Mouse (Mus musculus) liver, embryonic 16.5 days (tissue): ENCODE measurements around the gene Tekt4. TPM values are rescaled to one million over a fixed set of nuclear protein-coding genes. Genes with fewer than 3 reads are reported as not detected.

Source experiments
- ATAC-seq: fragments of 200-750 bp; cut with Nextera tagmentation; 2 replicates; pipeline ENCODE4 v1.8.0; 2017; ENCODE audit warnings: low read depth, mild to moderate bottlenecking, moderate number of reproducible peaks, moderate library complexity
- H3K27ac ChIP-seq: fragments of 300-500 bp; sonication (generic); 2 replicates; pipeline ENCODE4 v1.5.1; 2014; ENCODE audit warnings: mild to moderate bottlenecking, low read length
- H3K27me3 ChIP-seq: fragments of 300-500 bp; sonication (generic); 2 replicates; pipeline ENCODE4 v1.6.1; 2014; ENCODE audit warnings: low read depth, low read length, mixed read lengths; ENCODE audit not compliant: control insufficient read depth, insufficient read depth
- H3K36me3 ChIP-seq: fragments of 300-500 bp; sonication (generic); 2 replicates; pipeline ENCODE4 v1.6.1; 2014; ENCODE audit warnings: mild to moderate bottlenecking; ENCODE audit not compliant: control insufficient read depth, insufficient read depth
- H3K4me1 ChIP-seq: fragments of 300-500 bp; sonication (generic); 2 replicates; pipeline ENCODE4 v1.6.1; 2014; ENCODE audit warnings: low read depth, low read length, mixed read lengths; ENCODE audit not compliant: control insufficient read depth
- H3K4me2 ChIP-seq: fragments of 300-500 bp; sonication (generic); 2 replicates; pipeline ENCODE4 v1.6.1; 2014; ENCODE audit warnings: low read depth, low read length, mixed read lengths
- H3K4me3 ChIP-seq: fragments of 300-500 bp; sonication (generic); 2 replicates; pipeline ENCODE4 v1.5.1; 2014; ENCODE audit warnings: low read depth, mild to moderate bottlenecking, low read length
- H3K9ac ChIP-seq: fragments of 300-500 bp; sonication (generic); 2 replicates; pipeline ENCODE4 v1.6.1; 2014; ENCODE audit warnings: low read depth, low read length
- H3K9me3 ChIP-seq: fragments of 300-500 bp; sonication (generic); replicated peaks from 2 replicates; pipeline ENCODE4 v1.6.1; 2016; ENCODE audit warnings: low read length; ENCODE audit not compliant: control insufficient read depth
- WGBS: fragments of 180-500 bp; shearing (Covaris S2); extraction: QIAGEN DNeasy Blood & Tissue Kit; methylation state at CpG from one replicate; pipeline ENCODE4 v1.1.7; 2014; ENCODE audit not compliant: insufficient replicate concordance; 5-methylcytosine and 5-hydroxymethylcytosine counted together
- polyA plus RNA-seq: library from polyadenylated mRNA; unstranded; fragments of >200 nt; fragmentation: Nextera tagmentation; extraction: Ambion mirVana; gene quantifications from 2 replicates; pipeline ENCODE4 v1.2.1, GENCODE M21; 2015

Gene Tekt4
- polyA plus RNA-seq, 1 experiment from 2014 or later: 0.05 TPM

DNA sequence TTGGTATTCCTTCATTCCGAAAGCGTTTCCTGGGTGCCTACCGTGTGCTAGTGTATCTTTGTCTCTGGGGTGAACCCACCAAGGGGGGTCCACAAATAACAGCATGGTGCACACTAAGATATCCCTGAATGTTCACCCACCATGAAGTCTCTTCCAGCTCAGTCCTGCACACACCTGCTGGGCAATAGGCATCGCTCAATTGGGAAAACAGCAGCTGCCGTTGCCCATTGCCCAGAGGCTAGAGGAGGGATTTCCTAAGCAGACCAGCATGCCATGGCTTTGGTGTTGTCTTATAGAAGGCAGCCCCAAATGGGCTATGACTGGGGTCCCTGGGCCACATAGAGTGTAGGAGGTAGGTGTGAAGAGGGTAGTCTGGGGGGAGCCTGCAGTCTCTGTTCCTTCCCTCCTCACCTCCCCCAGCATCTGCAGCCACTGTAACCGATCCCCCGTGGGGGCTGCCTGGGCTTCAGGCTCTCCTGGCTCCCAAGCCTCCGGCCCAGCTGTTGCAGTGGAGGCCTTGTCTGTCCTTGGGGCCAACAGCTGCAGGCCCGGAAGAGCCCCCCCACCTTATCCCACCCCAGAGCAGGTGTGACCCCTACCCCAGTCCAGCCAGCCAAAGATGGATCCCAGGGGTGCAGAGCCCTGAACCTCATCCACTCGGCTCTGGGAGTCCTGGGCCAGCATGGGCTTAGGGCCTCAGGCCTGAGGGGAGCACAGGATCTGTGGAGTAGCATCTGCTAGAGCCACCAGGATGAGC is 55.8 kb downstream of the Tekt4 start:
- H3K4me3 ChIP-seq: no peak overlapping the region
- 56% methylated on average over 10 of the region's 10 CpGs for WGBS
- H3K27ac ChIP-seq: no peak overlapping the region

DNA sequence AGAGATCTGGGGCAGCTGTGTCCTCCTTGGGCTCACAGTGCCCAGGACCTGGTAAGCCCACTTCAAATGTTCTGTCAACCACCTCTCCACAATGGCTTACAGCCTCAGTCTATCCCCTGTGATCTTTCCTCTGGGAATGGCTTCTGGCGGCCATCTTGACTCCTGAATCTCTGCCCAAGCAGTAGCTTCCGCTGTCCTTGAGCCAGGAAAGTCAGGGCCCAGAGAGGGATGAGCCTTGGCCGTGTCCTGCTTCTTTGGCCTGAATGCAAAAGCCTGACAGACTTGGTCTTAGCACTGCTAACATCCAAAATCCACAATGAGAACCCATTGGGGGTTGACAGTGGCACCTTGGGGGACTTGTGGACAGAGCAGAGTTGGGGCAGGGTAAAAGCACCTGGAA is 57.5 kb downstream of the Tekt4 start:
- Histone ChIP-seq H3K4me3 (no peak overlapping the region), H3K36me3 (no peaks in the 10 kb centered on the region), H3K9me3 (no peaks in the 10 kb centered on the region), H3K27me3 (no peaks in the 10 kb centered on the region), H3K4me2 (no peak overlapping the region), H3K27ac (no peak overlapping the region), H3K4me1 (no peaks in the 10 kb centered on the region), H3K9ac (no peak overlapping the region)
- no peak for ATAC-seq
- 58% methylated on average over 3 of the region's 3 CpGs for WGBS

More for the DNA sequence above, 55.8 kb downstream of the Tekt4 start:
- Histone ChIP-seq H3K9me3 (no peaks in the 10 kb centered on the region), H3K36me3 (no peaks in the 10 kb centered on the region), H3K4me1 (no peaks in the 10 kb centered on the region), H3K27me3 (no peaks in the 10 kb centered on the region), H3K4me2 (no peak overlapping the region), H3K9ac (no peak overlapping the region)
- no peak for ATAC-seq

DNA sequence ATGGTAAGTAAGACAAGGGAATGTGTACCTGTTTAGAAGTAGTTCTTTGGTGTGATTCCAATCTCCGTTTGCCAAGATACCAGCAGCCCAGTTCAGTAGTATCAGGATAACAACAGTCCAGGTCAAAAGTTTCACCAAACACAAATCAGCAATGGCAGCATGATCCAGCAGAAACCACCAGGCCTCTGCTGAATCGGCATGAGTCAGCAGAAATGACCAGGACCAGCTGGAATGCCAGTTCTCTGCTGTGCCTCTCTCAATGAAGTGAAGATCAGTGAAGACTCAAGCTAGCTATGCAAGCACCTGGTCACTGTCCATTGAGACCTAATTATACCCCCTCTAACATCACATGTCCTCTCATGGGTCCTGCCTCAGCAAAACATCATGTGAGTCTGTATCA is 59.6 kb downstream of the Tekt4 start:
- Histone ChIP-seq H3K27me3 (no peaks in the 10 kb centered on the region), H3K9me3 (no peaks in the 10 kb centered on the region), H3K4me2 (no peak overlapping the region), H3K9ac (no peak overlapping the region), H3K36me3 (no peaks in the 10 kb centered on the region), H3K27ac (no peak overlapping the region), H3K4me3 (no peak overlapping the region), H3K4me1 (no peaks in the 10 kb centered on the region)
- ATAC-seq: no peak
- WGBS: 59% methylated on average over 2 of the region's 2 CpGs

DNA sequence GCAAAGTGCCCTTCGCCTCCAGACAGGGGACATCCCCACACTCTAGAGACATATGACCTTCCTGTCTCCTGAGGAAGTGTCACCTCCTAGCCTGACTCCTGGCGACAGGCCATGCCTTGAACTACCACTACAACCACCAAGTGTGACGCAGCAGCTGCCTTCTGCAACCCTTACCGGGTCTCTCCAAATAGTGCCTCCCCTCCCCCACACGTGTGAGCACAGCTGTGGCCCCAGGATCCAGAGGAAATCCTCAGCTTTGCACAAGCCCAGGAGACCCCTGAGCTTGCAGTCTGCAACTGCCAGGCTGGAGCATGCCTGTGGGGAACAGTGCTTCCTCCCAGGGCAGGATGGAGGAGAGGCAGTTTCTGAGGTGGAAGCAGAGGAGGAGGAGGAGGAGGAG is 61.9 kb downstream of the Tekt4 start:
- Histone ChIP-seq H3K9ac (no peak overlapping the region), H3K4me2 (no peak overlapping the region), H3K27ac (no peak overlapping the region), H3K9me3 (no peaks in the 10 kb centered on the region), H3K36me3 (no peaks in the 10 kb centered on the region), H3K27me3 (no peaks in the 10 kb centered on the region), H3K4me3 (no peak overlapping the region), H3K4me1 (no peaks in the 10 kb centered on the region)
- WGBS: 16% methylated on average over 5 of the region's 5 CpGs
- ATAC-seq: no peak

DNA sequence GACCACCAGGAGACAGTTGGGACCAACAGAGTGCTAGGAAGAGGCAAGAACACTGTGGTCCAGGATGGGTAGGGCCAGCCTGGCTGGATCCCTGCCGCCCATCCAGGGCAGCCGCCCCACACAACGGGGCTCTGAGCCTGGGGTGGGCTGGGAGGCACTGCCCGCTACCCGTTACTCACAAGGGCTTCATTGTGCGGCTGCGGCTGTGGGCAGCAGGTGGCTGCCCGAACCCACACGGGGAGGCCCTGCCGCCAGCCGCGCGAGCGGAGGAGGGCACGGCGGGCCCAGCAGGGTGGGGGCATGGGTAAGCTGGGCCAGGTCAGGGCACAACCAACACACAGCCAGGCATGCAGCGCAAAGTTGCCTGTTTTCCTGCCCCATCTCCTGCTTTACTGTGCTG is 63.7 kb downstream of the Tekt4 start:
- ATAC-seq: no peak
- H3K27me3 ChIP-seq: no peaks in the 10 kb centered on the region
- no peak overlapping the region for H3K4me2 ChIP-seq
- no peaks in the 10 kb centered on the region for H3K9me3 ChIP-seq
- no peak overlapping the region for H3K27ac ChIP-seq
- WGBS: 79% methylated on average over 17 of the region's 17 CpGs
- H3K36me3 ChIP-seq: no peaks in the 10 kb centered on the region
- no peak overlapping the region for H3K9ac ChIP-seq
- no peak overlapping the region for H3K4me3 ChIP-seq
- H3K4me1 ChIP-seq: no peaks in the 10 kb centered on the region

DNA sequence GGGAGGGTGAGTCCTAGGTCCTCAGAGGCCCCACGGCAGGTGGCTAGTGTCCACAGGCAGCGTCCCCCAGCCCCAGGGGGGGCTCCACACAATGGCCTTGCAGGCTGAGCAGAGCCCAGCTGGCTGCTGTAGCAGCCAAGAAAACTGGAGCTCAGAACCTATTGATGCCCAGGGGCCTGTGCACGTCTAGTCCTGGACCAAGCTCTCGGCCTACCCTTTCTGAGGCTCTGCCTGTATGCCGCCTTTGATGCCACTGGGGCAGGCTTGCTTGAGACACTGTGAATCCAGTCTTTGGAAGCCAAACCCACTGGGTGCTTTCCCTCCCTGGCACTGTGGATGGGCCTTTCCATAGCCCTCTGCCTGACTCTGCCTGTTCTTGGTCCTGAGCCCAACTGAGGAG is 65.1 kb downstream of the Tekt4 start:
- no peak for ATAC-seq
- Histone ChIP-seq H3K27ac (no peak overlapping the region), H3K36me3 (no peaks in the 10 kb centered on the region), H3K4me1 (no peaks in the 10 kb centered on the region), H3K27me3 (no peaks in the 10 kb centered on the region), H3K4me2 (no peak overlapping the region), H3K9ac (no peak overlapping the region), H3K9me3 (no peaks in the 10 kb centered on the region), H3K4me3 (no peak overlapping the region)
- 65% methylated on average over 5 of the region's 5 CpGs for WGBS

DNA sequence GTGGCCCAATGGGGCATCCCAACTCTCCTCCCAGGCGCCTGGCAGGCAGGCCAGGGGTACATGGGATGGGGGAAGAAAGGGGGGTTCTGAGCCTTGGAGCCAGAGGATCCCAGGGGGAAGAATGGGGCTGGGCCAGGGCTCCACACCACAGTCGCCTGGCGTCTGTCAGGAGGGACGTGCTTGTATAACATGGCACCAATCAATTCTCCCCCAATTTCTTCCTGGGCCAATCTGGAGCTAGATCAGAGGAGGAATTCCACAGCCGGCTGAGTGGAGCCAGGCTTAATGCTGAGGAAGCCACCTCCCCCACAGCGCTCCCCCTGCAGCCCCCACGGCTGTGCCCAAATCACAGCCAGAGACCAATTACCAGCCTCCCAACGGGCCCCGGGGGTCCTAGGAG is 66.1 kb downstream of the Tekt4 start:
- WGBS: 41% methylated on average over 9 of the region's 9 CpGs
- Histone ChIP-seq H3K4me3 (no peak overlapping the region), H3K9me3 (no peaks in the 10 kb centered on the region), H3K9ac (no peak overlapping the region), H3K36me3 (no peaks in the 10 kb centered on the region), H3K4me2 (no peak overlapping the region), H3K27me3 (no peaks in the 10 kb centered on the region), H3K27ac (no peak overlapping the region), H3K4me1 (no peaks in the 10 kb centered on the region)
- ATAC-seq: no peak

DNA sequence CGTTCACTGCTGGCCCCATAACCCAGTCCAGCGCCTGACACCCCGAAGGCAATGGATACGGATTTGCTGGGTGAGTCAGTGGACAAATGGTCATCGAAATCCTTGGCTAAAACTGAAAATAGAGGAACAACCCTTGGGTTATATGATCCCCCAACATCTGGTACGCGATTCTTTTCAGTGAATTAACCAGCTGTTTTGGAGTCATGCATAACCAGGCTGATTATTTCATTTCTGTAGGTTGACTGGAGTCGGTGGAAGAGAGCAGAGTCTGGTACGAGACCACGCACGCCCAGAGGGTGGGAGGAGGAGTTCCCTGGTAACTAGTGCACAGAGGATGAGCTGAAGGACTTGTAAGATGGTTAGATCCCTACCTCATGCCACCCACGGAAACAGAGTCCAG is 67.7 kb downstream of the Tekt4 start:
- H3K4me3 ChIP-seq: no peak overlapping the region
- no peak overlapping the region for H3K9ac ChIP-seq
- H3K4me2 ChIP-seq: no peak overlapping the region
- no peaks in the 10 kb centered on the region for H3K4me1 ChIP-seq
- no peak overlapping the region for H3K27ac ChIP-seq
- H3K36me3 ChIP-seq: no peaks in the 10 kb centered on the region
- no peak for ATAC-seq
- H3K27me3 ChIP-seq: no peaks in the 10 kb centered on the region
- H3K9me3 ChIP-seq: no peaks in the 10 kb centered on the region
- WGBS: 67% methylated on average over 12 of the region's 12 CpGs
